Mouse (Mus musculus) lung, embryonic 14.5 days (tissue): ENCODE results near the gene Glg1. TPM values are rescaled to one million over a fixed set of nuclear protein-coding genes. Genes with fewer than 3 reads are reported as not detected.
"Not testable (repeated sequence)": the region's sequence is repeated elsewhere in the genome, so short reads cannot be mapped to it uniquely, and the experiment has no call there.

Experiments used
- ATAC-seq: fragments of 200-750 bp; cut with Nextera tagmentation; 2 replicates; pipeline ENCODE4 v1.8.0; 2017; ENCODE audit warnings: mild to moderate bottlenecking, moderate TSS enrichment, moderate library complexity; ENCODE audit not compliant: insufficient read depth
- DNase-seq: peaks from one replicate; pipeline ENCODE4 v3.0.0-alpha.2; 2015
- H3K27ac ChIP-seq: fragments of 300-500 bp; sonication (generic); 2 replicates; pipeline ENCODE4 v1.5.1; 2014; ENCODE audit warnings: low read depth, mild to moderate bottlenecking, moderate library complexity
- H3K27me3 ChIP-seq: fragments of 300-500 bp; sonication (generic); 2 replicates; pipeline ENCODE4 v1.6.1; 2014; ENCODE audit warnings: low read length, control low read depth; ENCODE audit not compliant: insufficient read depth
- H3K36me3 ChIP-seq: fragments of 300-500 bp; sonication (generic); 2 replicates; pipeline ENCODE4 v1.6.1; 2014; ENCODE audit warnings: control low read depth; ENCODE audit not compliant: insufficient read depth
- H3K4me1 ChIP-seq: fragments of 300-500 bp; sonication (generic); 2 replicates; pipeline ENCODE4 v1.6.1; 2014; ENCODE audit warnings: antibody characterized with exemption, control low read depth; ENCODE audit not compliant: insufficient read depth
- H3K4me2 ChIP-seq: fragments of 300-500 bp; sonication (generic); 2 replicates; pipeline ENCODE4 v1.6.1; 2014; ENCODE audit warnings: mild to moderate bottlenecking
- H3K4me3 ChIP-seq: fragments of 300-500 bp; sonication (generic); 2 replicates; pipeline ENCODE4 v1.5.1; 2014; ENCODE audit warnings: low read depth, low read length
- H3K9ac ChIP-seq: fragments of 300-500 bp; sonication (generic); 2 replicates; pipeline ENCODE4 v1.6.1; 2014
- H3K9me3 ChIP-seq: fragments of 300-500 bp; sonication (generic); 2 replicates; pipeline ENCODE4 v1.6.1; 2016; ENCODE audit warnings: low read depth, low read length, control low read depth
- CTCF ChIP-seq: IDR thresholded peaks from 2 replicates; pipeline ENCODE4 v1.5.1; 2016; ENCODE audit warnings: antibody characterized with exemption, low read depth
- WGBS: fragments of 180-500 bp; shearing (Covaris S2); extraction: QIAGEN DNeasy Blood & Tissue Kit; methylation state at CpG from one replicate; pipeline ENCODE4 v1.1.7; 2014; 5-methylcytosine and 5-hydroxymethylcytosine counted together
- polyA plus RNA-seq: library from polyadenylated mRNA; unstranded; fragments of >200 nt; fragmentation: Nextera tagmentation; extraction: Ambion mirVana; gene quantifications from 2 replicates; pipeline ENCODE4 v1.2.1, GENCODE M21; 2014

Gene Glg1
- polyA plus RNA-seq, 1 experiment from 2014 or later: 99.2 TPM

GRCm38 (mm10) chr8:111187470-111187869 is 71.5 kb downstream of the Glg1 start:
- no peak for TF ChIP-seq CTCF
- ATAC-seq (no peak), DNase-seq (no peak)
- Histone ChIP-seq H3K9ac (no peak overlapping the region), H3K27ac (no peak overlapping the region), H3K36me3 (peaks cover 67% of the 10 kb centered on the region), H3K4me1 (no peaks in the 10 kb centered on the region), H3K9me3 (no peaks in the 10 kb centered on the region), H3K4me3 (no peak overlapping the region), H3K4me2 (no peak overlapping the region), H3K27me3 (no peaks in the 10 kb centered on the region)
- WGBS: 89% methylated on average over 7 of the region's 7 CpGs

GRCm38 (mm10) chr8:111185472-111185947 is 73.5 kb downstream of the Glg1 start:
- Histone ChIP-seq H3K4me3 (no peak overlapping the region), H3K9me3 (no peaks in the 10 kb centered on the region), H3K4me2 (no peak overlapping the region), H3K36me3 (peaks cover 71% of the 10 kb centered on the region), H3K27me3 (no peaks in the 10 kb centered on the region), H3K4me1 (no peaks in the 10 kb centered on the region), H3K9ac (no peak overlapping the region), H3K27ac (no peak overlapping the region)
- 68% methylated on average over 4 of the region's 4 CpGs for whole genome bisulfite sequencing
- no peak for TF ChIP-seq CTCF
- DNase-seq (no peak), ATAC-seq (no peak)

DNA sequence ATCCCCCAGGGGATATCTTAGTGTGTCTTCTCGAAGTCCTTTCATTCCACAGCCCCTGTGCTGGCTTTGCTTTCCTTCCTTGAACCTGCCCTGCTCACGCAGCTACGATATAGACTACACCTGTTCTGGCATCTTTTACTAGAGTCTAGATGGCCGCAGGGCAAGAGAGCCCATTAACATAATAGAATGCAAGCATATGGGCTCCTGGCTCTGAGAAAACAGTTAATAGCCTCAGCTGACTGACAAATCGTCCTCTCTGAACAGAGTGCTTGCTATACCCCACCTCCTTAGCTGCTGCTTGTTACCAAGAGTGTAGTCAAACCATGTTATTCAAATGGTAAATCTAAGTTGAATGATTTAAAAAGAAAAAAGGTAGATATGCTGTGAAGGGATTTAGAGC is 87.4 kb downstream of the Glg1 start:
- no peak overlapping the region for H3K4me3 ChIP-seq
- H3K9me3 ChIP-seq: no peaks in the 10 kb centered on the region
- 84% methylated on average over 5 of the region's 5 CpGs for WGBS
- H3K36me3 ChIP-seq: peaks cover 82% of the 10 kb centered on the region
- no peaks in the 10 kb centered on the region for H3K4me1 ChIP-seq
- no peak overlapping the region for H3K9ac ChIP-seq
- ATAC-seq: no peak
- DNase-seq: no peak
- TF ChIP-seq CTCF: no peak
- no peak overlapping the region for H3K27ac ChIP-seq
- H3K4me2 ChIP-seq: no peak overlapping the region
- H3K27me3 ChIP-seq: no peaks in the 10 kb centered on the region

DNA sequence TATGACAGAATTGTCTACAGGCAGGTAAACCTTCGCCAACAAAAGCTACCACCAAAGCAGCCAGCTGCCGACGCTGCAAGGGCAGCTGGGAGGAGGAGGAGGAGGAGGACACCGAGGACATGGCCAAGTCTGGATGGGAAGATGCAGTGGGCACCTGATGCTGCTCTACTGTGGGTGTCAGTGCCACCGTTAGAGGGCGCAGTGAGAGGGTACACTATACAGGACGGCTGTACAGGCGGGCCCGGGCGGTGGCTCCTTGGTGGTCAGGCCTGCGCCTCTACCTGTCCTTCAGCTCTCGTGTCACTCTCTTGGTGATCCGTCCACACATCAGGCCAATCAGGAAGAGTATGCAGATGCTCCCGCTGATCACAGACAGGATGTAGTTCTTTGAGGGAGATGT is 101.4 kb downstream of the Glg1 start:
- no peak; the same call in 1 of the 2 replicates for ATAC-seq
- H3K4me1 ChIP-seq: no peaks in the 10 kb centered on the region
- H3K36me3 ChIP-seq: peaks cover 92% of the 10 kb centered on the region
- no peak overlapping the region for H3K4me3 ChIP-seq
- no peak overlapping the region for H3K4me2 ChIP-seq
- peak; percentile 64 for TF ChIP-seq CTCF
- no peak overlapping the region for H3K27ac ChIP-seq
- H3K9ac ChIP-seq: no peak overlapping the region
- H3K9me3 ChIP-seq: no peaks in the 10 kb centered on the region
- peak; percentile 65 for DNase-seq
- no peaks in the 10 kb centered on the region for H3K27me3 ChIP-seq
- 53% methylated on average over 14 of the region's 14 CpGs for WGBS

GRCm38 (mm10) chr8:111155721-111156436 is 103.1 kb downstream of the Glg1 start:
- no peak for ATAC-seq

GRCm38 (mm10) chr8:111145460-111146012 is 113.5 kb downstream of the Glg1 start:
- WGBS: under 1% methylated on average over 70 of the region's 74 CpGs
- not testable (repeated sequence) for H3K27ac ChIP-seq

More at GRCm38 (mm10) chr8:111155721-111156436, 103.1 kb downstream of the Glg1 start:
- Histone ChIP-seq H3K27me3 (no peaks in the 10 kb centered on the region), H3K9ac (no peak overlapping the region), H3K9me3 (no peaks in the 10 kb centered on the region), H3K36me3 (peaks cover 82% of the 10 kb centered on the region), H3K27ac (no peak overlapping the region), H3K4me3 (no peak overlapping the region), H3K4me2 (no peak overlapping the region), H3K4me1 (no peaks in the 10 kb centered on the region)
- TF ChIP-seq CTCF: no peak
- DNase-seq: no peak
- WGBS: 88% methylated on average over 8 of the region's 8 CpGs

GRCm38 (mm10) chr8:111144901-111145459 is 114.0 kb downstream of the Glg1 start:
- not testable (repeated sequence) for DNase-seq, H3K36me3 ChIP-seq, H3K4me1 ChIP-seq, ATAC-seq, H3K27ac ChIP-seq, H3K27me3 ChIP-seq, H3K9me3 ChIP-seq
- under 1% methylated on average over 54 of the region's 63 CpGs for WGBS
- Histone ChIP-seq H3K4me2 (peak overlapping the region; percentile 71), H3K4me3 (peak overlapping the region; percentile 59), H3K9ac (peak overlapping the region; percentile 62)

More at GRCm38 (mm10) chr8:111145460-111146012, 113.5 kb downstream of the Glg1 start:
- peak overlapping the region; percentile 59 for H3K4me3 ChIP-seq
- peak overlapping the region; percentile 80 for H3K4me2 ChIP-seq
- peak; percentile 95 for ATAC-seq
- H3K4me1 ChIP-seq, H3K36me3 ChIP-seq, H3K9me3 ChIP-seq, H3K27me3 ChIP-seq: not testable (repeated sequence)
- H3K9ac ChIP-seq: peak overlapping the region; percentile 65
- DNase-seq: peak; percentile 94
